13 mouse cellular contexts compared by ENCODE assay signal in genomic region chr6:135223786-135224416, GRCm38 (mm10). TPM values are rescaled to one million over a fixed set of nuclear protein-coding genes. Genes with fewer than 3 reads are reported as not detected.
DNase-seq lines count a peak whose midpoint lies in the region; ATAC-seq and TF ChIP-seq lines count a peak whose summit lies in the region.
"Had no signal": no experiment of that assay in that cellular context is flagged by ENCODE, and none has a peak within 500 bp of the region (broad histone marks: within the 10 kb centered on the region; RNA-seq: fewer than 3 reads in every experiment).

No protein-coding gene starts in this region.

- H3K27me3 ChIP-seq in heart, embryonic 10.5 days (ENCODE audit: insufficient read depth, poor library complexity, severe bottlenecking): peaks cover 43% of the 10 kb centered on the region
- no peaks in the 10 kb centered on the region for H3K27me3 ChIP-seq in stomach, embryonic 14.5 days (ENCODE audit: control insufficient read depth, insufficient read depth, low read length)
- no peaks in the 10 kb centered on the region for H3K27me3 ChIP-seq in stomach, postnatal 0 days (ENCODE audit: control insufficient read depth, insufficient read depth, low read length)
- H3K27me3 ChIP-seq in limb, embryonic 12.5 days: no peaks in the 10 kb centered on the region

- no peaks in the 10 kb centered on the region for H3K9me3 ChIP-seq in heart, embryonic 10.5 days
- H3K9me3 ChIP-seq in stomach, embryonic 14.5 days (ENCODE audit: control insufficient read depth, low read depth, low read length): no peaks in the 10 kb centered on the region
- no peaks in the 10 kb centered on the region for H3K9me3 ChIP-seq in stomach, postnatal 0 days (ENCODE audit: control insufficient read depth, low read length)
- H3K9me3 ChIP-seq in limb, embryonic 12.5 days: no peaks in the 10 kb centered on the region

- no peak overlapping the region for H3K4me3 ChIP-seq in heart, embryonic 10.5 days
- H3K4me3 ChIP-seq in stomach, embryonic 14.5 days (ENCODE audit: low read depth, low read length): no peak overlapping the region
- no peak overlapping the region for H3K4me3 ChIP-seq in stomach, postnatal 0 days (ENCODE audit: low read depth, low read length)
- H3K4me3 ChIP-seq in limb, embryonic 12.5 days (replicated peaks): no peak overlapping the region
- H3K4me3 ChIP-seq: gastrocnemius, adult 2 months had no signal

- intact Hi-C loops in heart, postnatal 25 days (cut with DNase I): no loop called here

- 76% methylated on average over 6 of the region's 6 CpGs for WGBS in heart, embryonic 10.5 days
- whole genome bisulfite sequencing in stomach, embryonic 14.5 days: 69% methylated on average over 6 of the region's 6 CpGs
- WGBS in stomach, postnatal 0 days: 68% methylated on average over 6 of the region's 6 CpGs
- WGBS in limb, embryonic 12.5 days: 77% methylated on average over 6 of the region's 6 CpGs

- H3K4me2 ChIP-seq in stomach, embryonic 14.5 days (replicated peaks; ENCODE audit: low read depth, low read length): no peak overlapping the region
- no peak overlapping the region for H3K4me2 ChIP-seq in stomach, postnatal 0 days (replicated peaks; ENCODE audit: low read depth)
- no peak overlapping the region for H3K4me2 ChIP-seq in limb, embryonic 12.5 days

- ATAC-seq in stomach, embryonic 14.5 days (ENCODE audit: insufficient number of reproducible peaks, insufficient read depth, low FRiP score, low read depth): peak; percentile 35; the same call in 1 of the 2 replicates
- ATAC-seq in stomach, postnatal 0 days (ENCODE audit: low FRiP score, low TSS enrichment): no peak
- ATAC-seq in limb, embryonic 12.5 days (ENCODE audit: insufficient number of reproducible peaks, insufficient read depth, low FRiP score, low TSS enrichment, low read depth): peak; percentile 64
- ATAC-seq: CD4-positive, CD25-positive, alpha-beta regulatory T cell, adult 4 months had no signal

- peaks cover 17% of the 10 kb centered on the region for H3K4me1 ChIP-seq in heart, embryonic 10.5 days
- no peaks in the 10 kb centered on the region for H3K4me1 ChIP-seq in stomach, embryonic 14.5 days (ENCODE audit: control insufficient read depth, insufficient read depth, low read length)
- H3K4me1 ChIP-seq in stomach, postnatal 0 days (replicated peaks; ENCODE audit: control insufficient read depth, insufficient read depth): no peaks in the 10 kb centered on the region
- H3K4me1 ChIP-seq in limb, embryonic 12.5 days (replicated peaks): peaks cover 7% of the 10 kb centered on the region; the same call in 1 of the 2 replicates

- H3K9ac ChIP-seq in stomach, embryonic 14.5 days (replicated peaks; ENCODE audit: low read depth, low read length): no peak overlapping the region
- no peak overlapping the region for H3K9ac ChIP-seq in stomach, postnatal 0 days (ENCODE audit: low read length)
- no peak overlapping the region for H3K9ac ChIP-seq in limb, embryonic 12.5 days (replicated peaks)

- no peaks in the 10 kb centered on the region; the same call in 1 of the 2 replicates for H3K36me3 ChIP-seq in heart, embryonic 10.5 days
- H3K36me3 ChIP-seq in stomach, embryonic 14.5 days (ENCODE audit: control insufficient read depth, insufficient read depth, low read length): 0 out of 2 replicates have a peak, but pooled peaks cover 4% of the 10 kb centered on the region
- H3K36me3 ChIP-seq in stomach, postnatal 0 days (ENCODE audit: control insufficient read depth, insufficient read depth, low read length): no peaks in the 10 kb centered on the region; the same call in 1 of the 2 replicates
- H3K36me3 ChIP-seq in limb, embryonic 12.5 days: peaks cover 48% of the 10 kb centered on the region

- DNase-seq in heart, embryonic 10.5 days (ENCODE audit: low spot score): no peak
- no peak for DNase-seq in heart, postnatal 4 days
- DNase-seq in stomach, postnatal 0 days (ENCODE audit: low spot score): no peak
- DNase-seq in telencephalon, adult 2 months (ENCODE audit: low read depth, low spot score): peak; percentile 60
- no peak for DNase-seq in adrenal gland, adult 18-20 months (ENCODE audit: low spot score in 2 of 2)
- DNase-seq in heart, postnatal 25 days (ENCODE audit: low spot score): no peak
- DNase-seq: cerebellum, adult 9-11 months; gastrocnemius, adult 2 months had no signal

- 0 out of 2 replicates have a peak overlapping the region, but pooled peaks have one; percentile 13 for H3K27ac ChIP-seq in heart, embryonic 10.5 days
- no peak overlapping the region for H3K27ac ChIP-seq in stomach, embryonic 14.5 days (ENCODE audit: low read length)
- no peak overlapping the region for H3K27ac ChIP-seq in stomach, postnatal 0 days (replicated peaks)
- peak overlapping the region; percentile 45 for H3K27ac ChIP-seq in limb, embryonic 12.5 days
- H3K27ac ChIP-seq: gastrocnemius, adult 2 months; macrophage had no signal

- TF ChIP-seq EP300 in stomach, postnatal 0 days (optimal IDR thresholded peaks at IDR 0.05): no peak

- TF ChIP-seq CTCF in stomach, postnatal 0 days (IDR thresholded peaks at IDR 0.05; ENCODE audit: low read depth): no peak

RNA-seq across cellular contexts. Expression of gene Hebp1, which starts 26.1 kb away (rescaled TPM):
- 20.7 and 21.2 TPM in 2 replicates for polyA plus RNA-seq in heart, embryonic 10.5 days (2016; fragmentation: Nextera tagmentation; extraction: Ambion mirVana)
- total RNA-seq in heart, postnatal 4 days (2021): 10 to 100 TPM; 45.0 to 59.6 TPM
- 9.6 and 14.3 TPM in 2 replicates for polyA plus RNA-seq in stomach, embryonic 14.5 days (2014; fragmentation: Nextera tagmentation; extraction: Ambion mirVana)
- 33.7 and 42.3 TPM in 2 replicates for polyA plus RNA-seq in stomach, postnatal 0 days (2015; fragmentation: Nextera tagmentation; extraction: Ambion mirVana)
- polyA plus RNA-seq in limb, embryonic 12.5 days (2016; fragmentation: Nextera tagmentation; extraction: Ambion mirVana): 5.1 and 8.4 TPM in 2 replicates
- 10 to 100 TPM; 17.3 to 46.7 TPM for total RNA-seq in adrenal gland, adult 18-20 months (2021)
- 10 to 100 TPM; 40.0 to 43.4 TPM for total RNA-seq in heart, postnatal 25 days (2021)

RNA-seq across cellular contexts. Expression of gene Fam234b, which starts 26.1 kb away (rescaled TPM):
- 9.8 and 11.6 TPM in 2 replicates for polyA plus RNA-seq in heart, embryonic 10.5 days (2016; fragmentation: Nextera tagmentation; extraction: Ambion mirVana)
- total RNA-seq in heart, postnatal 4 days (2021): 1 to 10 TPM; 7.2 to 8.0 TPM
- 26.2 and 28.8 TPM in 2 replicates for polyA plus RNA-seq in stomach, embryonic 14.5 days (2014; fragmentation: Nextera tagmentation; extraction: Ambion mirVana)
- 12.4 and 13.3 TPM in 2 replicates for polyA plus RNA-seq in stomach, postnatal 0 days (2015; fragmentation: Nextera tagmentation; extraction: Ambion mirVana)
- 26.9 and 27.6 TPM in 2 replicates for polyA plus RNA-seq in limb, embryonic 12.5 days (2016; fragmentation: Nextera tagmentation; extraction: Ambion mirVana)
- total RNA-seq in adrenal gland, adult 18-20 months (2021): 10 to 100 TPM; 14.7 to 16.9 TPM
- 1 to 10 TPM; 6.5 to 6.7 TPM for total RNA-seq in heart, postnatal 25 days (2021)

RNA-seq across cellular contexts. Expression of gene Gsg1, which starts 30.2 kb away (rescaled TPM):
- polyA plus RNA-seq in heart, embryonic 10.5 days (2016; fragmentation: Nextera tagmentation; extraction: Ambion mirVana): 0.47 and 3.9 TPM in 2 replicates
- under 1 TPM; 0.81 to 0.88 TPM for total RNA-seq in heart, postnatal 4 days (2021)
- 0.65 and 0.95 TPM in 2 replicates for polyA plus RNA-seq in stomach, embryonic 14.5 days (2014; fragmentation: Nextera tagmentation; extraction: Ambion mirVana)
- polyA plus RNA-seq in stomach, postnatal 0 days (2015; fragmentation: Nextera tagmentation; extraction: Ambion mirVana): 0.50 and 0.80 TPM in 2 replicates
- polyA plus RNA-seq in limb, embryonic 12.5 days (2016; fragmentation: Nextera tagmentation; extraction: Ambion mirVana): 0.74 and 0.78 TPM in 2 replicates
- not detected for total RNA-seq in adrenal gland, adult 18-20 months (2021)
- total RNA-seq in heart, postnatal 25 days (2021): under 1 TPM; 0.34 to 0.47 TPM
- total RNA-seq: gastrocnemius, adult 2 months; layer of hippocampus, adult 18-20 months had no signal
- polyA plus RNA-seq: CD4-positive, CD25-positive, alpha-beta regulatory T cell, adult 4 months had no signal

Comparison
In these comparisons a context has a peak if more than half of its experiments do, and no peak if none do; other contexts are left out.
1. H3K27ac ChIP-seq: peak in heart, embryonic 10.5 days (single experiment) and limb, embryonic 12.5 days (single experiment); none in stomach, embryonic 14.5 days (single experiment) and stomach, postnatal 0 days (single experiment).